Mouse (Mus musculus) urinary bladder, postnatal 14 days (tissue): ENCODE data around the gene Inafm2.

Source experiments
- DNase-seq: peaks from one replicate; pipeline ENCODE4 v3.0.0; 2021; ENCODE audit warnings: low spot score

The Inafm2 gene

DNA sequence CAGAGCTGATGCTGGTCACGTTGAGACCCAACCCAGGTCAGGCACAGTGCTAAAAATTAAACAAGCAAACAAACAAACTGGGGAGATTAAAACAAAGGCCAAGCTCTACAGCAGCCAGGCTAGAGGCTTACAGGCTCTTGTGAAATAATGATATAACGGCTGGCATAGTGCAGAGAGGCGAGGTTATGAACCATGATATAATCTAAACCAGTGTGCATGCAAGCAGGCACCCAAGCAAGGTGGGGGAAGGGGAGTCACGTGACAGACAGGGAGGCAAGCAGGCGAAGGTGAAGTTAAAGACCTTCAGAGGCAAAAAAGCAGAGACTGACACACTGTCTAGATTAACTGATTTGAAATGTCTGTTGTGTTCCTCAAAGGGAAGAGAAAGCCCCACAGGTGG, 37.5 kb downstream of the Inafm2 start:
- DNase-seq: no peak

DNA sequence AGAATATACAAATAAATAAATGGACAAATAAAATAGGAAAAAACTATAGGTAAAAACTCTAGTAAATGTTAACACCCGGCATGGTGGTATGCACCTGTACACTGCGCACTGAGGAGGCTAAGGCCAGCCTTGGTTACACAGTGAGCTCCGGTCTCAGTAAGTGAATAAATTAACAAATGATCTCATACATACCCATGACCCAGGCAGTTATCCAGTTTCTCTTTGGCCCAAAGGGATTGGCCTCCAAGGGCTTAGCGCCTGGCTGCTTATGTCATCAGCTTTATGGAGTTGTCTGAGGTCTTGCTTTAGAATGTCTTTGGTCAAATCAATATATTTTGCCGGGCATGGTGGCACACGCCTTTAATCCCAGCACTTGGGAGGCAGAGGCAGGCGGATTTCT, 38.1 kb downstream of the Inafm2 start:
- no peak for DNase-seq

DNA sequence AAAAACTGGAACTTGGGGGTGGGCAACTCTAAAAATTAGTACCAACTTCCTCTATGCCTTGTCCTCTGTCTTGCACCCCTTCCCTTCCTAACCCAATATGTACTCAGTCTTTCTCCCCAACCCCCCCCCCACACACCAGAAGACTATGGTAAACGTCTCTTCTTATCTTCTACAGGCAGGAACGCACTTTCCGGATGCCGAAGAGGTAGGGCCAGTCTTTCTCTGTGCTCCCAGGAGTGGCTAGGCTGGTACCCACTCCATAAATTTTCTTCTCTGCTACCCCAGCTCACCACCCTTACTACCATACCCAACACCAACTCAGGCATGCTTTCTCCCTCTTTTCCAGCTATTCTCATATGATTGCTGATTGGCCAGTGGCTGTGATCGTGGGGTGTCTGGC, 41.0 kb downstream of the Inafm2 start:
- DNase-seq: no peak

DNA sequence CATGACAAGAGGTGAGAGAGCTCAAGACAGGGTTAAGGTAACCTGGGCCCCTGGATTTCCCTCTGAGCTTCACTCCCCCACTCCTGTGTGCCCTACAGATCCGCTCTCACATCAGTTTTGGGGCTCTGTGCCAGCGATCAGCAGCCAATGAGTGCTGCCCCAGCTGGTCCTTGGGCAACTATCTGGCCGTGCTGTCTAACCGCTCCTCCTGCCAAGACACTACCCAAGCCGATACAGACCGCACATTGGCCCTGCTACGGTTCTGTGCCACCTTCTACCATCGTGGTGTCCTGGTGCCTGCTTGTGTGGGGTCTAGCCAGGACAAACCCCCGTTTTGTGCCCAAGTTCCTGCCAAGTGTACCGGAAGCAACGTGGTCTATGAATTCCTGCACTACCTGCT, 43.9 kb downstream of the Inafm2 start:
- DNase-seq: no peak

DNA sequence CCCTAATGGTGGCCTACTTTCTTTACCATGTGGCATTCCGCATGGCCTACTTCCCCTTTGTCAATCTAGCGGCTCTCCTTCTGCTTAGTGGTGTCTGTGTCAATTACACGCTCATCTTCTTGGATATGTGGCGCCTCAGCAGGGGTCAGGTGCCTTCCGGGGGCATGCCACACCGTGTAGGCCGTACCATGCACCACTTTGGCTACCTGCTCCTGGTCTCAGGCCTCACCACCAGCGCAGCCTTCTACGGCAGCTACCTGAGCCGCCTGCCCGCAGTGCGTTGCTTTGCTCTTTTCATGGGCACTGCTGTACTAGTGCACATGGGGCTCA, 44.6 kb downstream of the Inafm2 start:
- no peak for DNase-seq

DNA sequence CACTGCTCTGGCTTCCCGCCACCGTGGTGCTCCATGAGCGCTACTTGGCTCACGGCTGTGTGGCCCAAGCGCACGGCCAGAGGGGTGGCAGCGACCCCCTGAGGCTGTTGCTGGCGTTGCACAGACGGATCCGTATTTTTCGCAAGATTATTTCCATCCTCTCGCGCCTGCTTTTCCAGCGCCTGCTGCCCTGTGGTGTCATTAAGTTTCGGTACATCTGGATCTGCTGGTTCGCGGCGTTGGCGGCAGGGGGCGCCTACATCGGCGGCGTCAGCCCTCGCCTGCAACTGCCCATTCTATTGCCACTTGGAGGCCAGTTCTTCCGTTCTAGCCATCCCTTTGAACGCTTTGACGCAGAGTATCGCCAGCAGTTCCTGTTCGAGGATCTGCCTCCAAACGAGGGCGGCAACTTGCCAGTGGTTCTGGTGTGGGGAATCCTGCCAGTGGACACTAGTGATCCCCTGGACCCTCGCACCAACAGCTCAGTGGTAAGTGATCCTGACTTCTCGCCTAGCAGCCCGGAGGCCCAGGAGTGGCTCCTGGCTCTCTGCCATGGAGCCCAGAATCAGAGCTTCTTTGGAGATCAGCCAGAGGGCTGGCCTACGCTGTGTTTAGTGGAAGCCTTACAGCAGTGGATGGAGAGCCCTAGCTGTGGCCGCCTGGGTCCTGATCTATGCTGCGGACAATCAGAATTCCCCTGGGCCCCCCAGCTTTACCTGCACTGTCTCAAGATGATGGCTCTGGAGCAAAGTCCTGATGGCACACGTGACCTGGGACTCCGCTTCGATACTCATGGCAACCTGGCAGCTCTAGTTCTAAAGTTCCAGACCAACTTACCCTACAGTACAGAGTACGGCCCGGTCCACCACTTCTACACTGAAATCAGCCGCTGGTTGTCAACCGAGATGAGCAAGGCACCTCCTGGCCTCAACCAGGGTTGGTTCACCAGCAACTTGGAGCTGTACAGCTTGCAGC, 45.3 kb downstream of the Inafm2 start:
- DNase-seq: peak; percentile 72

DNA sequence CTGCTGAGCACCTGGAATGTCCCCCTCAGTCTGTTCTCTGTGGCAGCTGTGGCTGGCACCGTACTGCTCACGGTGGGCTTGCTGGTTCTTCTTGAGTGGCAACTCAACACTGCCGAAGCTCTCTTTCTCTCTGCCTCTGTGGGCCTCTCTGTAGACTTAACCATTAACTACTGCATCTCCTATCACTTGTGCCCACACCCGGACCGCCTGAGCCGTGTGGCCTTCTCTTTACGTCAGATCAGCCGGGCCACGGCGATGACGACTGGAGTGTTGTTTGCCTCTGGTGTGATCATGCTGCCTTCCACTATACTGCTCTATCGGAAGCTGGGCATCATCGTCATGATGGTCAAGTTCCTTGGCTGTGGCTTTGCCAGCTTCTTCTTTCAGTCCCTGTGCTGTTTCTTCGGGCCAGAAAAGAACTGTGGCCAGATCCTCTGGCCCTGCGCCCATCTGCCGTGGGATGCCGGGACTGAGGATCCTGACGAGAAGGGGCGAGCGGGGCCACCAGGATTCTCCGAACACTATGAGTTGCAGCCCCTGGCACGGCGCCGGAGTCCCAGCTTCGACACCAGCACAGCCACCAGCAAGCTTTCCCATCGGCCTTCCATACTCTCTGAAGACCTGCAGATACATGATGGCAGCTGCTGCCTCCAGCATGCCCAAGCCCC, 46.2 kb downstream of the Inafm2 start:
- DNase-seq: no peak

DNA sequence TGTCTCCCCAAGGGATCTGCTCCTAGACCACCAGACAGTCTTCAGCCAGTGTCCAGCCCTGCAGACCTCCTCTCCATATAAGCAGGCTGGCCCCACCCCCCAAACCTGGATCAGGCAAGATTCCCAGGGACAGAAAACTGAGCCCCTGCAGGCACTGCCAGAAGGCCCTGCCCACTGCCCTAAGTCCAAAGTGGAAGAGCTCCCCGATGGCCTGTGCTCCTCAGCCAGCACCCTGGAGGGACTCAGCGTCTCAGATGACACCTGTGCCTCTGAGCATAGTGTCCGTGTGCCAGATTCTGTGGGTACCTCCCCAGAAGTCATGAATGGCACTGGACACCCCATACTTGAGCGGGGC, 46.7 kb downstream of the Inafm2 start:
- no peak for DNase-seq

DNA sequence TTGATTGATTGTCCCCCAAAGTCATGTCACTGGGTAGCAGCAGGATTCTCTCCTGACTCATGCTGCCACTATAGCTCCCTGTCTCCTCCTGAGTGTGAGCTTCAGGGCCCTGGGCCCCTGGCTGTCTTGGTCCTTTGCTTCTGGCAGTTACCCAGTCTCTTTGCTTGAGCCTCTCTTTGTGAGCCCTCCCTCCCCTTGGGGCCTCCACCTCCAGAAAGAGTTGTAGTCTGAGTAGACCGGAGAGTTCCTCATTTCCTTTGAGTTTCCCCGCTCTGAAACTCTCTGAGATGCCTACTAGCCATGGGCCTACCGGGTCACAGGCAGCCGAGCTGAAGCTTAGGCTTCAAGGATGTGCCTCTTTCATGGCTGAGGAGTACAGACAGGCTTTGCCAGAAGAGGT, 48.1 kb downstream of the Inafm2 start:
- DNase-seq: no peak
